Mouse (Mus musculus): ENCODE measurements around the gene Prss21.
"Not testable (repeated sequence)": the region's sequence is repeated elsewhere in the genome, so short reads cannot be mapped to it uniquely, and the experiment has no call there.

The Prss21 gene

GRCm38 (mm10) chr17:23862926-23863325 is 4.9 kb upstream of the Prss21 start:
- no peak for DNase-seq (ENCODE audit: low spot score in 2 of 2)

- no peak for DNase-seq (ENCODE audit: low spot score in 2 of 2)
These were observed 657 bp downstream of the Prss21 start for GRCm38 (mm10) chr17:23868513-23868912.

GRCm38 (mm10) chr17:23873884-23874856 is 6.3 kb downstream of the Prss21 start:
- DNase-seq (ENCODE audit: low spot score in 2 of 2): no peak

GRCm38 (mm10) chr17:23876741-23877140 is 8.9 kb downstream of the Prss21 start:
- no peak for DNase-seq (ENCODE audit: low spot score in 2 of 2)

- DNase-seq (ENCODE audit: low spot score in 2 of 2): peak in 1 of 2 experiments; percentile 33
These were observed 9.3 kb downstream of the Prss21 start for GRCm38 (mm10) chr17:23877166-23877565.

GRCm38 (mm10) chr17:23880576-23880975 is 12.7 kb downstream of the Prss21 start, which contains the start of the genes Dcpp1 and Dcpp2:
TSS of gene Dcpp1 (plus strand) at chr17:23880876.
TSS of gene Dcpp2 (plus strand) at chr17:23880880.
- not testable (repeated sequence) for DNase-seq (ENCODE audit: low spot score in 2 of 2)

GRCm38 (mm10) chr17:23917158-23917557 is 49.3 kb downstream of the Prss21 start, which contains the start of gene Dcpp3:
TSS of gene Dcpp3 (plus strand) at chr17:23917458.
- DNase-seq (ENCODE audit: low spot score in 2 of 2): not testable (repeated sequence)

All from urinary bladder, postnatal 4 days (tissue).